ENCODE assay signal across 8 mouse cellular contexts in the genomic region with DNA sequence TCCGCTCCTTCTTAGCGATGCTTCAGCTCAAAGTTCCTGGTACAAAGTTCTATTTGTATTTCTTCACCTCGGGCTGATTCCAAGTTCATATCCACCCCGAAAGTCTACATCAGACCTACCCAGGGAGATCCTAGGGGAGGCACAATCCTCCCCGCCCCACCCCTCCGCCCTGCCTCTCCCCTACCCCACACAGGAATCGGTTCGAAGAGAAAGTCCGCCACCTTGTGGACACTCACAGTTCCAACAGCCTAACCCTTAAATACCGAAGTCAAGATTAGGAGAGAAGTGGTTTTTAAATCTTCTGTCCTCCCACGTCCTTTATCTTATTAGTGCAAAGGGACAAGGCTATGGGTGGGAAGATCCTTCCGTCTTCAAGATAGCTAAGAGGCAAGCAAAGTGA. TPM values are rescaled to one million over a fixed set of nuclear protein-coding genes. Genes with fewer than 3 reads are reported as not detected.
DNase-seq lines count a peak whose midpoint lies in the region; ATAC-seq and TF ChIP-seq lines count a peak whose summit lies in the region.

No protein-coding gene starts in this region.

- peak; percentile 16 for DNase-seq in G1E (ENCODE audit: low spot score)
- peak; percentile 66 to 71 for DNase-seq in cerebellum, adult 18-20 months
- DNase-seq in hindbrain, embryonic 10.5 days (ENCODE audit: low spot score): peak; percentile 73
- peak; percentile 57 to 65 for DNase-seq in layer of hippocampus, postnatal 14 days (ENCODE audit: low spot score in 2 of 2)
- peak; percentile 42 to 75 for DNase-seq in lung, postnatal 4 days
- peak; percentile 56 to 77 for DNase-seq in right cerebral cortex, postnatal 10 days (ENCODE audit: low spot score in 2 of 2)
- DNase-seq in urinary bladder, postnatal 4 days (ENCODE audit: low spot score in 2 of 2): peak; percentile 32 to 66

- H3K27ac ChIP-seq in hindbrain, embryonic 10.5 days: no peak overlapping the region

- TF ChIP-seq CTCF in G1E (IDR thresholded peaks at IDR 0.05; ENCODE audit: low read depth, low read length): 0 out of 2 replicates have a peak, but pooled peaks have one; percentile 27

- H3K9me3 ChIP-seq in G1E (replicated peaks): no peaks in the 10 kb centered on the region
- no peaks in the 10 kb centered on the region for H3K9me3 ChIP-seq in hindbrain, embryonic 10.5 days

- no peaks in the 10 kb centered on the region for H3K27me3 ChIP-seq in G1E (ENCODE audit: insufficient read depth, low read length)
- H3K27me3 ChIP-seq in hindbrain, embryonic 10.5 days (ENCODE audit: insufficient read depth, poor library complexity, severe bottlenecking): peaks cover 32% of the 10 kb centered on the region

- 7% methylated on average over 12 of the region's 12 CpGs for WGBS in hindbrain, embryonic 10.5 days

- no peak for ATAC-seq in G1E (ENCODE audit: extremely low read depth, insufficient number of reproducible peaks, low FRiP score, poor library complexity, severe bottlenecking)
- 0 out of 2 replicates have a peak, but pooled peaks have one; percentile 56 for ATAC-seq in frontal cortex, adult (ENCODE audit: low TSS enrichment)

- H3K4me1 ChIP-seq in G1E (ENCODE audit: insufficient read depth, low read depth, low read length): peaks cover 16% of the 10 kb centered on the region
- peaks cover 46% of the 10 kb centered on the region for H3K4me1 ChIP-seq in hindbrain, embryonic 10.5 days (replicated peaks)

- H3K4me3 ChIP-seq in G1E (ENCODE audit: low read depth, low read length): no peak overlapping the region
- peak overlapping the region; percentile 21; the same call in 1 of the 2 replicates for H3K4me3 ChIP-seq in hindbrain, embryonic 10.5 days

- no peaks in the 10 kb centered on the region for H3K36me3 ChIP-seq in G1E (replicated peaks)
- H3K36me3 ChIP-seq in hindbrain, embryonic 10.5 days: no peaks in the 10 kb centered on the region

RNA-seq across cellular contexts. Expression of a gene that starts 4.0 kb away (rescaled TPM):
- total RNA-seq in G1E (2014; fragmentation: Nextera tagmentation) (3.4 and 6.4 TPM in 2 replicates), G1E (2017) (0.76 and 2.5 TPM in 2 replicates)
- polyA plus RNA-seq in G1E (2012): 0.08 and 0.11 TPM in 2 replicates
- polyA plus RNA-seq in hindbrain, embryonic 10.5 days (2016; fragmentation: Nextera tagmentation; extraction: Ambion mirVana): 0.43 and 1.5 TPM in 2 replicates
- total RNA-seq in layer of hippocampus, postnatal 14 days (2021): under 1 TPM; 0.24 to 0.67 TPM

RNA-seq across cellular contexts. Expression of a gene that starts 31.4 kb away (rescaled TPM):
- total RNA-seq in G1E (2014; fragmentation: Nextera tagmentation) (13.3 and 26.6 TPM in 2 replicates), G1E (2017) (23.9 and 25.7 TPM in 2 replicates)
- 0.40 and 1.0 TPM in 2 replicates for polyA plus RNA-seq in G1E (2012)
- polyA plus RNA-seq in hindbrain, embryonic 10.5 days (2016; fragmentation: Nextera tagmentation; extraction: Ambion mirVana): 28.3 and 30.4 TPM in 2 replicates
- total RNA-seq in layer of hippocampus, postnatal 14 days (2021): 10 to 100 TPM; 19.8 to 22.2 TPM

RNA-seq across cellular contexts. Expression of a gene that starts 31.5 kb away (rescaled TPM):
- total RNA-seq in G1E (2014; fragmentation: Nextera tagmentation) (13.5 and 14.7 TPM in 2 replicates), G1E (2017) (22.2 and 23.2 TPM in 2 replicates)
- polyA plus RNA-seq in G1E (2012): 3.5 and 4.0 TPM in 2 replicates
- polyA plus RNA-seq in hindbrain, embryonic 10.5 days (2016; fragmentation: Nextera tagmentation; extraction: Ambion mirVana): 18.0 and 22.3 TPM in 2 replicates
- 1 to 10 TPM; 8.4 to 8.5 TPM for total RNA-seq in layer of hippocampus, postnatal 14 days (2021)

RNA-seq across cellular contexts. Expression of a gene that starts 57.2 kb away (rescaled TPM):
- total RNA-seq in G1E (2014; fragmentation: Nextera tagmentation) (not detected in 2 replicates), G1E (2017) (not detected in 2 replicates)
- not detected in 2 replicates for polyA plus RNA-seq in G1E (2012)
- 0.49 and 0.69 TPM in 2 replicates for polyA plus RNA-seq in hindbrain, embryonic 10.5 days (2016; fragmentation: Nextera tagmentation; extraction: Ambion mirVana)
- total RNA-seq in layer of hippocampus, postnatal 14 days (2021): under 1 TPM; 0.64 to 0.67 TPM

Comparison
In these comparisons a context has a peak if more than half of its experiments do, and no peak if none do; other contexts are left out.
1. DNase-seq: peak in every context shown above with its lines; median percentile 73 in hindbrain, embryonic 10.5 days; 68 in cerebellum, adult 18-20 months; 66 in right cerebral cortex, postnatal 10 days; 61 in layer of hippocampus, postnatal 14 days; 58 in lung, postnatal 4 days; 49 in urinary bladder, postnatal 4 days; 16 in G1E.